In the genomic region with DNA sequence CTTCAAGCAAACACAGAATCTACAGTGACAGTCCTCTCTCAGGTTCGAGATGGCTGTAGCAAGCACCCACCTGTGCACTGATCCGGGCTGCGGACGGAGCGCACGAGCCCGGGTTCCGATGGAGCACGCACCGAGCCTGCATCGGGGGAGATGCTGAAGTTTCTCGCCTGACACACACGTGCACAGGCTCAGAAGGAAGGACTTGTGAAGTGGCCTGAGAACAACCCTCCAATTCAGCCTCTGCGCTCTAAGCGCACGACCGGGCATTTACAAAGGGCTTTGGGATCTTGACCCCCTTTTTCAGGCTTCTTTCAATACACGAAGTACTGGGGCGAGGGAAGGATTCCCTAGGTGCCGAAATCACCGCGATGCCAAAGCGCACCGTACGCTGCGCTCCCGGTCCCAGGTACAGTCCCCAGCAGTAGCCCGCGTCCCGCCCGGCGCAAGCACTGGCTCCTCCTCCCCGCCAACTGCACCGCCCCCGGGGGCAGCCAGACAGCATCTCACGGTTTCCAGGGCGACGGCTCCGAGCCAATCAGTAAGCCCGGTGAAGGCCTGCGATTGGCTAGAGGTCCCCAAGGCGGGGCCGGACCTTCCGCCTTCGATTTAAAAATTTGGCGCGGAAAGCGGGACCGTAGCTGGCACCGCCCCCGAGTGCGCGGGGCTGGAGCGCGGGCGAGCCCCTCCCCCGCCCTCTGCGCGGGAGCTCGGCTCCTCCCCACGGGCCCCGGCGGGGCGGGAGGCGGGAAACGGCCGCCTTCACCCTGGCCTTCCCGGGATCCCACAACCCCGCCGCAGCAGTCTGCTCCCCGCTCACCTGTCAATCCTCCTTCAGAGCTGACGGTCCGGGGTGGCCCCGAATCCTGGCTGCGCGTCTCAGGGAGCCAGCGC, we compare ENCODE assay signal across 8 mouse cellular contexts. TPM values are rescaled to one million over a fixed set of nuclear protein-coding genes. Genes with fewer than 3 reads are reported as not detected.
DNase-seq lines count a peak whose midpoint lies in the region; ATAC-seq lines count a peak whose summit lies in the region.

No protein-coding gene starts in this region.

- no peaks in the 10 kb centered on the region for H3K9me3 ChIP-seq in lung, embryonic 16.5 days (ENCODE audit: control insufficient read depth, low read length)

- H3K36me3 ChIP-seq in lung, embryonic 16.5 days (ENCODE audit: control insufficient read depth, insufficient read depth, low read length): peaks cover 14% of the 10 kb centered on the region

- H3K27me3 ChIP-seq in lung, embryonic 16.5 days (ENCODE audit: control insufficient read depth, insufficient read depth, low read depth, low read length): no peaks in the 10 kb centered on the region

- peak overlapping the region; percentile 93 for H3K4me2 ChIP-seq in lung, embryonic 16.5 days (ENCODE audit: low read depth, low read length)

- peak overlapping the region; percentile 89 for H3K9ac ChIP-seq in lung, embryonic 16.5 days (ENCODE audit: low read length)

- peak; percentile 92 to 95 for ATAC-seq in hematopoietic stem cell, adult 5-6 weeks (replicated peaks in 1 of 2; ENCODE audit: insufficient read depth in 1 of 2, low FRiP score in 2 of 2, low TSS enrichment in 1 of 2, low read depth in 1 of 2, poor library complexity in 2 of 2, severe bottlenecking in 2 of 2)
- ATAC-seq in lung, embryonic 16.5 days (ENCODE audit: low read depth): peak; percentile 98

- under 1% methylated on average over 58 of the region's 77 CpGs for WGBS in lung, embryonic 16.5 days

- H3K27ac ChIP-seq in lung, embryonic 16.5 days (ENCODE audit: low read length): peak overlapping the region; percentile 92

- H3K4me3 ChIP-seq in lung, embryonic 16.5 days (ENCODE audit: low read length): peak overlapping the region; percentile 92

- peaks cover 18% of the 10 kb centered on the region for H3K4me1 ChIP-seq in lung, embryonic 16.5 days (replicated peaks; ENCODE audit: control insufficient read depth, insufficient read depth, low read length)

- peak; percentile 90 for DNase-seq in MEL-GATA-1-ER (ENCODE audit: extremely low read depth, low read depth)
- peak; percentile 80 for DNase-seq in cerebellum, adult 8-10 months
- peak; percentile 97 for DNase-seq in forelimb bud, embryonic 11.5 days (ENCODE audit: low read depth, low spot score)
- peak; percentile 88 for DNase-seq in layer of hippocampus, adult 9-10 months (ENCODE audit: low spot score)
- DNase-seq in ovary, postnatal 10 days (ENCODE audit: low spot score): peak; percentile 91
- DNase-seq in thymus, postnatal 10 days (ENCODE audit: low spot score in 2 of 2): peak; percentile 96 to 97

RNA-seq across cellular contexts. Expression of a gene that starts 0.6 kb away (rescaled TPM):
- 14.6 and 20.5 TPM in 2 replicates for total RNA-seq in hematopoietic stem cell, adult 5-6 weeks (2017)
- 20.5 and 22.0 TPM in 2 replicates for polyA plus RNA-seq in lung, embryonic 16.5 days (2015; fragmentation: Nextera tagmentation; extraction: Ambion mirVana)

RNA-seq across cellular contexts. Expression of a gene that starts 27.7 kb away (rescaled TPM):
- total RNA-seq in hematopoietic stem cell, adult 5-6 weeks (2017): 7.2 and 7.4 TPM in 2 replicates
- polyA plus RNA-seq in lung, embryonic 16.5 days (2015; fragmentation: Nextera tagmentation; extraction: Ambion mirVana): 27.3 and 33.8 TPM in 2 replicates

RNA-seq across cellular contexts. Expression of a gene that starts 33.0 kb away (rescaled TPM):
- 2.7 and 4.6 TPM in 2 replicates for total RNA-seq in hematopoietic stem cell, adult 5-6 weeks (2017)
- 56.4 and 71.6 TPM in 2 replicates for polyA plus RNA-seq in lung, embryonic 16.5 days (2015; fragmentation: Nextera tagmentation; extraction: Ambion mirVana)

Comparison
In these comparisons a context has a peak if more than half of its experiments do, and no peak if none do; other contexts are left out.
1. Peak in every context shown above with its lines: DNase-seq, ATAC-seq, H3K4me3 ChIP-seq and H3K27ac ChIP-seq.